Mouse (Mus musculus): Measurements from ENCODE around the gene Mrps18b.

Mrps18b gene

GRCm38 (mm10) chr17:35918276-35919059 lies 2.3 kb upstream of the Mrps18b start:
- peak; percentile 70 for DNase-seq (ENCODE audit: low spot score)

GRCm38 (mm10) chr17:35917463-35918251 lies 1.5 kb upstream of the Mrps18b start:
- peak; percentile 72 for DNase-seq (ENCODE audit: low spot score)

- DNase-seq (ENCODE audit: low spot score): no peak
Measured at GRCm38 (mm10) chr17:35917143-35917462, 914 bp upstream of the Mrps18b start.

- peak; percentile 64 for DNase-seq (ENCODE audit: low spot score)
Measured at GRCm38 (mm10) chr17:35915538-35916296, 472 bp downstream of the Mrps18b start.

GRCm38 (mm10) chr17:35914975-35915374 lies 1.2 kb downstream of the Mrps18b start:
- DNase-seq (ENCODE audit: low spot score): no peak

GRCm38 (mm10) chr17:35909919-35910369 lies 6.2 kb downstream of the Mrps18b start, which contains the start of gene Atat1:
TSS of gene Atat1 (minus strand) at chr17:35910075.
- DNase-seq (ENCODE audit: low spot score): peak; percentile 96

GRCm38 (mm10) chr17:35909186-35909918 lies 6.8 kb downstream of the Mrps18b start:
- DNase-seq (ENCODE audit: low spot score): no peak

- DNase-seq (ENCODE audit: low spot score): no peak
Measured at GRCm38 (mm10) chr17:35907609-35908008, 8.6 kb downstream of the Mrps18b start.

- DNase-seq (ENCODE audit: low spot score): no peak
Measured at GRCm38 (mm10) chr17:35905587-35905986, 10.6 kb downstream of the Mrps18b start.

GRCm38 (mm10) chr17:35903992-35904355 lies 12.2 kb downstream of the Mrps18b start:
- no peak for DNase-seq (ENCODE audit: low spot score)

- DNase-seq (ENCODE audit: low spot score): no peak
Measured at GRCm38 (mm10) chr17:35903343-35903991, 12.7 kb downstream of the Mrps18b start.

GRCm38 (mm10) chr17:35900636-35901035 lies 15.6 kb downstream of the Mrps18b start:
- no peak for DNase-seq (ENCODE audit: low spot score)

- no peak for DNase-seq (ENCODE audit: low spot score)
Measured at GRCm38 (mm10) chr17:35897644-35898573, 18.3 kb downstream of the Mrps18b start.

GRCm38 (mm10) chr17:35896781-35897643 lies 19.2 kb downstream of the Mrps18b start, which contains the start of gene 2310061I04Rik:
TSS of gene 2310061I04Rik (minus strand) at chr17:35897431.
- DNase-seq (ENCODE audit: low spot score): peak; percentile 94

- no peak for DNase-seq (ENCODE audit: low spot score)
Measured at GRCm38 (mm10) chr17:35887725-35888124, 28.5 kb downstream of the Mrps18b start.

GRCm38 (mm10) chr17:35883777-35884176 lies 32.4 kb downstream of the Mrps18b start:
- DNase-seq (ENCODE audit: low spot score): no peak

- no peak for DNase-seq (ENCODE audit: low spot score)
Measured at GRCm38 (mm10) chr17:35882924-35883323, 33.3 kb downstream of the Mrps18b start.

GRCm38 (mm10) chr17:35879245-35880057 lies 36.7 kb downstream of the Mrps18b start, which contains the start of gene Dhx16:
TSS of gene Dhx16 (plus strand) at chr17:35879819.
- DNase-seq (ENCODE audit: low spot score): peak; percentile 95

Measured in yolk sac, embryonic 10.5 days (tissue).